Mouse (Mus musculus): ENCODE data around the gene Hoxd9.

DNA sequence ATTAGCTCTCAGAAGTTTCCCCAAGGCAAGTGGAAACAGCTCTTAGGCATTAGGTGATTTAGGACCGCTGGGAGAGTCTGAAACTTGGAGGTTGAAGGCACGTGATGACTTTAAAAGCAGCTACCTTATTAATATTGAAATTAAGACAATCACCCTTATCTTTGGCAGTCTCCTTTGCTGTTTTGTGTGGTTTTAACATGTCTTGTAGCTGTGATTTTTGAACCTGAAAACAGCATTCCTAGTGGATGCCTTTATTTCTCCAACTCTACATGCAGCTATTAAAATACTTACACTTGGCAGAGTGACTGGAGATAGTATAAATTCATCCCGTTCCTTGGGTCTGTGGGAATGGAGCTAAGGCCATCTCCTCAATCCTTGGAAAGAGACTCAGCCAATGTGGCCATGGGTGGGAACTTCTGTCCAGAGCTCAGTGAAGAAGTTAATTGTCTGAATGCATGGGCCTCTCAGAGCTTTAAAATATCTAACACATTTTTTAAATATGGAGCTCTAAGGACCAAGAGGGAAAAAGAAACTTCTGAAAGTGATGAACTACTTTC lies 26.8 kb upstream of the Hoxd9 start:
- TF ChIP-seq POLR2A (IDR thresholded peaks at IDR 0.05; ENCODE audit: low read depth, low read length), result no peak
- TF ChIP-seq CTCF (IDR thresholded peaks at IDR 0.05; ENCODE audit: borderline replicate concordance, insufficient read depth, low read length), result no peak

Data from embryonic fibroblast, embryonic 13.5 days (primary cell).